Mouse (Mus musculus) liver, postnatal 0 days (tissue): ENCODE results near the gene Thrsp. TPM values are rescaled to one million over a fixed set of nuclear protein-coding genes. Genes with fewer than 3 reads are reported as not detected.

Source experiments
- ATAC-seq: fragments of 200-750 bp; cut with Nextera tagmentation; 2 replicates; pipeline ENCODE4 v1.8.0; 2017; ENCODE audit warnings: mild to moderate bottlenecking, moderate library complexity
- DNase-seq: peaks from one replicate; pipeline ENCODE4 v3.0.0-alpha.2; 2016
- H3K27ac ChIP-seq: fragments of 300-500 bp; sonication (generic); 2 replicates; pipeline ENCODE4 v1.5.1; 2014; ENCODE audit warnings: antibody characterized with exemption, moderate library complexity, mild to moderate bottlenecking, low read depth
- H3K27me3 ChIP-seq: fragments of 300-500 bp; sonication (generic); 2 replicates; pipeline ENCODE4 v1.6.1; 2014; ENCODE audit warnings: low read length, control low read depth, mixed read lengths; ENCODE audit not compliant: insufficient read depth
- H3K36me3 ChIP-seq: fragments of 300-500 bp; sonication (generic); replicated peaks from 2 replicates; pipeline ENCODE4 v1.6.1; 2014; ENCODE audit warnings: mild to moderate bottlenecking, control low read depth, low read length, moderate library complexity, mixed read lengths; ENCODE audit not compliant: insufficient read depth
- H3K4me1 ChIP-seq: fragments of 300-500 bp; sonication (generic); 2 replicates; pipeline ENCODE4 v1.6.1; 2014; ENCODE audit warnings: antibody characterized with exemption, mild to moderate bottlenecking, control low read depth; ENCODE audit not compliant: insufficient read depth
- H3K4me2 ChIP-seq: fragments of 300-500 bp; sonication (generic); 2 replicates; pipeline ENCODE4 v1.6.1; 2014; ENCODE audit warnings: low read depth, mild to moderate bottlenecking, low read length, moderate library complexity, mixed read lengths
- H3K4me3 ChIP-seq: fragments of 300-500 bp; sonication (generic); 2 replicates; pipeline ENCODE4 v1.5.1; 2014; ENCODE audit warnings: low read depth, low read length
- H3K9ac ChIP-seq: fragments of 300-500 bp; sonication (generic); replicated peaks from 2 replicates; pipeline ENCODE4 v1.6.1; 2014; ENCODE audit warnings: mild to moderate bottlenecking, moderate library complexity
- H3K9me3 ChIP-seq: fragments of 300-500 bp; sonication (generic); 2 replicates; pipeline ENCODE4 v1.6.1; 2016; ENCODE audit warnings: mild to moderate bottlenecking, control low read depth, low read length, mixed read lengths
- CTCF ChIP-seq: sonication (generic); IDR thresholded peaks from 2 replicates; pipeline ENCODE4 v1.5.1; 2016; ENCODE audit warnings: antibody characterized with exemption, low read depth
- EP300 ChIP-seq: IDR thresholded peaks from 2 replicates; pipeline ENCODE4 v1.6.1; 2016; ENCODE audit warnings: antibody characterized with exemption, low read depth, mild to moderate bottlenecking
- WGBS: fragments of 180-500 bp; shearing (Covaris S2); extraction: QIAGEN DNeasy Blood & Tissue Kit; methylation state at CpG from one replicate; pipeline ENCODE4 v1.1.7; 2014; ENCODE audit not compliant: insufficient replicate concordance; 5-methylcytosine and 5-hydroxymethylcytosine counted together
- polyA plus RNA-seq: library from polyadenylated mRNA; unstranded; fragments of >200 nt; fragmentation: Nextera tagmentation; extraction: Ambion mirVana; gene quantifications from 2 replicates; pipeline ENCODE4 v1.2.1, GENCODE M21; 2015

Thrsp gene
- polyA plus RNA-seq, 1 experiment from 2014 or later: 2.1 TPM

GRCm38 (mm10) chr7:97420406-97420805 is 2.9 kb upstream of the Thrsp start:
- Histone ChIP-seq H3K27me3 (no peaks in the 10 kb centered on the region), H3K36me3 (no peaks in the 10 kb centered on the region), H3K4me1 (peaks cover 15% of the 10 kb centered on the region), H3K4me3 (no peak overlapping the region), H3K4me2 (no peak overlapping the region), H3K27ac (no peak overlapping the region), H3K9ac (no peak overlapping the region), H3K9me3 (no peaks in the 10 kb centered on the region)
- ATAC-seq (no peak), DNase-seq (no peak)
- 77% methylated on average over 1 of the region's 1 CpGs for WGBS
- TF ChIP-seq CTCF (no peak), EP300 (no peak)

GRCm38 (mm10) chr7:97419163-97419562 is 1.6 kb upstream of the Thrsp start:
- H3K27me3 ChIP-seq: no peaks in the 10 kb centered on the region
- H3K4me3 ChIP-seq: no peak overlapping the region
- H3K4me2 ChIP-seq: no peak overlapping the region
- TF ChIP-seq EP300 (no peak), CTCF (no peak)
- 67% methylated on average over 5 of the region's 5 CpGs for WGBS
- no peak overlapping the region for H3K9ac ChIP-seq
- ATAC-seq (no peak), DNase-seq (no peak)
- H3K36me3 ChIP-seq: no peaks in the 10 kb centered on the region
- H3K27ac ChIP-seq: peak overlapping the region; percentile 22; the same call in 1 of the 2 replicates
- peaks cover 15% of the 10 kb centered on the region for H3K4me1 ChIP-seq
- no peaks in the 10 kb centered on the region for H3K9me3 ChIP-seq

- Histone ChIP-seq H3K4me3 (no peak overlapping the region), H3K27ac (peak overlapping the region; percentile 22; the same call in 1 of the 2 replicates), H3K9me3 (no peaks in the 10 kb centered on the region), H3K9ac (no peak overlapping the region), H3K4me2 (no peak overlapping the region), H3K27me3 (no peaks in the 10 kb centered on the region), H3K4me1 (peaks cover 15% of the 10 kb centered on the region), H3K36me3 (no peaks in the 10 kb centered on the region)
- no peak for TF ChIP-seq CTCF
- TF ChIP-seq EP300: no peak
- ATAC-seq (0 out of 2 replicates have a peak, but pooled peaks have one; percentile 10), DNase-seq (no peak)
- 76% methylated on average over 5 of the region's 5 CpGs for WGBS
Observed at GRCm38 (mm10) chr7:97418717-97419116, 1.2 kb upstream of the Thrsp start.

GRCm38 (mm10) chr7:97416473-97416872 is 1.1 kb downstream of the Thrsp start:
- Histone ChIP-seq H3K27ac (no peak overlapping the region), H3K36me3 (no peaks in the 10 kb centered on the region), H3K27me3 (no peaks in the 10 kb centered on the region), H3K9me3 (no peaks in the 10 kb centered on the region), H3K4me3 (no peak overlapping the region), H3K4me1 (peaks cover 15% of the 10 kb centered on the region), H3K9ac (no peak overlapping the region), H3K4me2 (0 out of 2 replicates have a peak overlapping the region, but pooled peaks have one; percentile 1)
- DNase-seq (no peak), ATAC-seq (no peak)
- TF ChIP-seq EP300 (no peak), CTCF (no peak)
- 89% methylated on average over 4 of the region's 4 CpGs for WGBS

GRCm38 (mm10) chr7:97414915-97415687 is 2.4 kb downstream of the Thrsp start:
- H3K36me3 ChIP-seq: peaks cover 6% of the 10 kb centered on the region
- H3K4me3 ChIP-seq: no peak overlapping the region
- no peak overlapping the region for H3K27ac ChIP-seq
- WGBS: 60% methylated on average over 9 of the region's 9 CpGs
- H3K4me2 ChIP-seq: no peak overlapping the region
- no peak overlapping the region for H3K9ac ChIP-seq
- TF ChIP-seq CTCF (no peak), EP300 (no peak)
- H3K27me3 ChIP-seq: no peaks in the 10 kb centered on the region
- ATAC-seq (peak; percentile 56; the same call in 1 of the 2 replicates), DNase-seq (no peak)
- H3K9me3 ChIP-seq: no peaks in the 10 kb centered on the region
- H3K4me1 ChIP-seq: peaks cover 15% of the 10 kb centered on the region

GRCm38 (mm10) chr7:97414426-97414825 is 3.1 kb downstream of the Thrsp start:
- 76% methylated on average over 1 of the region's 1 CpGs for WGBS
- Histone ChIP-seq H3K9ac (no peak overlapping the region), H3K27me3 (no peaks in the 10 kb centered on the region), H3K36me3 (peaks cover 12% of the 10 kb centered on the region), H3K4me2 (no peak overlapping the region), H3K4me3 (no peak overlapping the region), H3K27ac (no peak overlapping the region), H3K4me1 (peaks cover 15% of the 10 kb centered on the region), H3K9me3 (no peaks in the 10 kb centered on the region)
- no peak for TF ChIP-seq CTCF
- no peak for TF ChIP-seq EP300
- DNase-seq (no peak), ATAC-seq (no peak)
